Mouse (Mus musculus) limb, embryonic 14.5 days (tissue): Measurements from ENCODE around the gene Neu2. TPM values are rescaled to one million over a fixed set of nuclear protein-coding genes. Genes with fewer than 3 reads are reported as not detected.
"Not testable (repeated sequence)": the region's sequence is repeated elsewhere in the genome, so short reads cannot be mapped to it uniquely, and the experiment has no call there.

Experiments used
- ATAC-seq: fragments of 200-750 bp; cut with Nextera tagmentation; 2 replicates; pipeline ENCODE4 v1.8.0; 2017; ENCODE audit warnings: low read depth, moderate number of reproducible peaks, moderate TSS enrichment; ENCODE audit not compliant: low FRiP score
- DNase-seq: peaks from one replicate; pipeline ENCODE4 v3.0.0-alpha.2; 2015; ENCODE audit warnings: low spot score
- H3K27ac ChIP-seq: fragments of 300-500 bp; sonication (generic); replicated peaks from 2 replicates; pipeline ENCODE4 v1.5.1; 2014; ENCODE audit warnings: low read depth, mild to moderate bottlenecking, low read length, moderate library complexity, mixed read lengths
- H3K27me3 ChIP-seq: fragments of 300-500 bp; sonication (generic); 2 replicates; pipeline ENCODE4 v1.6.1; 2014; ENCODE audit warnings: low read length, mixed read lengths; ENCODE audit not compliant: control insufficient read depth, insufficient read depth
- H3K36me3 ChIP-seq: fragments of 300-500 bp; sonication (generic); 2 replicates; pipeline ENCODE4 v1.6.1; 2014; ENCODE audit warnings: mild to moderate bottlenecking, low read length, moderate library complexity, mixed read lengths; ENCODE audit not compliant: control insufficient read depth, insufficient read depth
- H3K4me1 ChIP-seq: fragments of 300-500 bp; sonication (generic); 2 replicates; pipeline ENCODE4 v1.6.1; 2014; ENCODE audit warnings: antibody characterized with exemption, low read length, mixed read lengths; ENCODE audit not compliant: control insufficient read depth, insufficient read depth
- H3K4me2 ChIP-seq: fragments of 300-500 bp; sonication (generic); replicated peaks from 2 replicates; pipeline ENCODE4 v1.6.1; 2014; ENCODE audit warnings: low read depth, mild to moderate bottlenecking, low read length, moderate library complexity; ENCODE audit not compliant: severe bottlenecking
- H3K4me3 ChIP-seq: fragments of 300-500 bp; sonication (generic); replicated peaks from 2 replicates; pipeline ENCODE4 v1.5.1; 2014; ENCODE audit warnings: low read length
- H3K9ac ChIP-seq: fragments of 300-500 bp; sonication (generic); 2 replicates; pipeline ENCODE4 v1.6.1; 2014; ENCODE audit warnings: mild to moderate bottlenecking, low read depth, low read length, moderate library complexity; ENCODE audit not compliant: severe bottlenecking
- H3K9me3 ChIP-seq: fragments of 300-500 bp; sonication (generic); 2 replicates; pipeline ENCODE4 v1.6.1; 2016; ENCODE audit warnings: low read length; ENCODE audit not compliant: control insufficient read depth
- POLR2A ChIP-seq: fragments of 200-500 bp; IDR thresholded peaks from 2 replicates; pipeline ENCODE4 v1.8.0; 2012; ENCODE audit warnings: inconsistent platforms, mild to moderate bottlenecking, moderate library complexity, borderline replicate concordance; ENCODE audit not compliant: insufficient read depth, insufficient read length; ENCODE audit errors: extremely low read depth
- WGBS: fragments of 180-500 bp; shearing (Covaris S2); extraction: QIAGEN DNeasy Blood & Tissue Kit; methylation state at CpG from one replicate; pipeline ENCODE4 v1.1.7; 2014; 5-methylcytosine and 5-hydroxymethylcytosine counted together
- polyA plus RNA-seq, 2 experiments: library from polyadenylated mRNA; depleted of rRNA in 1 of 2; stranded (reverse) in 1 of 2; unstranded in 1 of 2; fragments of >200 nt; fragmentation: Nextera tagmentation in 1 of 2; extraction: Ambion mirVana in 1 of 2; gene quantifications; 2 replicates each; pipeline versions ENCODE4 v1.2.1 to v1.2.3; 2012 to 2014

Neu2 gene
- 0.04 TPM in 1 of 2 replicates, not detected in the other for polyA plus RNA-seq (2012; rRNA removed)
- not detected in 2 replicates for polyA plus RNA-seq (2014; fragmentation: Nextera tagmentation; extraction: Ambion mirVana)

- WGBS = 2% methylated on average over 49 of the region's 56 CpGs
- Histone ChIP-seq H3K4me2 (peak within 1 kb of the TSS; percentile 100), H3K27me3 (peaks cover 41% of the 10 kb centered on the region), H3K9ac (peak within 1 kb of the TSS; percentile 52), H3K9me3 (no peaks in the 10 kb centered on the region), H3K4me1 (peaks cover 4% of the 10 kb centered on the region), H3K36me3 (no peaks in the 10 kb centered on the region), H3K4me3 (peak within 1 kb of the TSS; percentile 65), H3K27ac (no peak within 1 kb of the TSS)
- TF ChIP-seq POLR2A = no peak
- peak; percentile 13; the same call in 1 of the 2 replicates for ATAC-seq
- DNase-seq = no peak
Observed at GRCm38 (mm10) chr1:87509561-87510165, at the start of gene Neu2. TSS of gene Neu2 (plus strand) at chr1:87509889.

GRCm38 (mm10) chr1:87467469-87467868 is 42.2 kb upstream of the Neu2 start:
- 60% methylated on average over 9 of the region's 9 CpGs for WGBS
- Histone ChIP-seq H3K4me3 (no peak overlapping the region), H3K9me3 (no peaks in the 10 kb centered on the region), H3K27ac (no peak overlapping the region), H3K4me2 (no peak overlapping the region), H3K36me3 (no peaks in the 10 kb centered on the region), H3K27me3 (no peaks in the 10 kb centered on the region), H3K9ac (no peak overlapping the region), H3K4me1 (no peaks in the 10 kb centered on the region)
- ATAC-seq (no peak), DNase-seq (no peak)
- TF ChIP-seq POLR2A = no peak

GRCm38 (mm10) chr1:87468321-87468720 is 41.4 kb upstream of the Neu2 start:
- Histone ChIP-seq H3K27me3 (no peaks in the 10 kb centered on the region), H3K9me3 (no peaks in the 10 kb centered on the region), H3K27ac (no peak overlapping the region), H3K4me3 (no peak overlapping the region), H3K9ac (no peak overlapping the region), H3K4me1 (no peaks in the 10 kb centered on the region), H3K36me3 (no peaks in the 10 kb centered on the region), H3K4me2 (no peak overlapping the region)
- WGBS = 77% methylated on average over 6 of the region's 6 CpGs
- DNase-seq (no peak), ATAC-seq (no peak)
- TF ChIP-seq POLR2A = no peak

GRCm38 (mm10) chr1:87469971-87470370 is 39.7 kb upstream of the Neu2 start, which contains the start of gene Snorc:
TSS of gene Snorc (plus strand) at chr1:87470271.
- not testable (repeated sequence) for DNase-seq, H3K27me3 ChIP-seq, H3K4me2 ChIP-seq, H3K9me3 ChIP-seq, H3K4me1 ChIP-seq, ATAC-seq, H3K36me3 ChIP-seq
- H3K4me3 ChIP-seq = 0 out of 2 replicates have a peak within 1 kb of the TSS, but pooled peaks have one; percentile 5
- 46% methylated on average over 9 of the region's 10 CpGs for WGBS
- peak within 1 kb of the TSS; percentile 58 for H3K27ac ChIP-seq
- peak within 1 kb of the TSS; percentile 16; the same call in 1 of the 2 replicates for H3K9ac ChIP-seq

- peaks cover 22% of the 10 kb centered on the region for H3K27me3 ChIP-seq
- no peak for TF ChIP-seq POLR2A
- H3K9me3 ChIP-seq = no peaks in the 10 kb centered on the region
- H3K4me1 ChIP-seq = peaks cover 9% of the 10 kb centered on the region
- peak; percentile 47; the same call in 1 of the 2 replicates for ATAC-seq
- no peaks in the 10 kb centered on the region for H3K36me3 ChIP-seq
- WGBS = 74% methylated on average over 7 of the region's 7 CpGs
- peak overlapping the region; percentile 58; the same call in 1 of the 2 replicates for H3K27ac ChIP-seq
- H3K4me2 ChIP-seq = no peak overlapping the region
- no peak overlapping the region for H3K4me3 ChIP-seq
- H3K9ac ChIP-seq = no peak overlapping the region
- DNase-seq = peak; percentile 26
Observed at GRCm38 (mm10) chr1:87471914-87472313, 37.8 kb upstream of the Neu2 start.
